Mouse (Mus musculus): Measurements from ENCODE around the gene Xpc.
A peak's percentile ranks its signal among the peaks of the same experiment; 100 is the strongest.

Gene Xpc

DNA sequence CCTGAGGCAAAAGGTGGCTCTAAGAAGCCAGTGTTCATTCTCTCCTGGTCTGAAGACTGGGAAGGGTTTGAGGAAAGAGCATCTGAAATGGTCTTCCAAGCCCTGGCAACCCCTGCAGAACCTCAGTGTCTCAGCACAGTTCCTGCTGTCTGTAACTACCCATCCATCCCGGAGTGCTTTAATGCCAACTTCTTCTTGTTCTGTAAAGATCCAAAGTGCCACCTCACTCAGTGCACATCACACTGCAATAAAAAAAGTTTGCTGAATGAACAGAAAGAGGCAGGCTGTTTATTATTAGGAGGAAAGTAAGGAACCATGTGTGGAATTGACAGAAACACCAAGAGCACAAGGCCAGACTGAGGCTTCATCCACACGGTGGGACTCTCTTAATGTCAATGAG is 45.0 kb downstream of the Xpc start:
- no peak for DNase-seq

GRCm38 (mm10) chr6:91467106-91467505 is 48.6 kb downstream of the Xpc start:
- DNase-seq: no peak

DNA sequence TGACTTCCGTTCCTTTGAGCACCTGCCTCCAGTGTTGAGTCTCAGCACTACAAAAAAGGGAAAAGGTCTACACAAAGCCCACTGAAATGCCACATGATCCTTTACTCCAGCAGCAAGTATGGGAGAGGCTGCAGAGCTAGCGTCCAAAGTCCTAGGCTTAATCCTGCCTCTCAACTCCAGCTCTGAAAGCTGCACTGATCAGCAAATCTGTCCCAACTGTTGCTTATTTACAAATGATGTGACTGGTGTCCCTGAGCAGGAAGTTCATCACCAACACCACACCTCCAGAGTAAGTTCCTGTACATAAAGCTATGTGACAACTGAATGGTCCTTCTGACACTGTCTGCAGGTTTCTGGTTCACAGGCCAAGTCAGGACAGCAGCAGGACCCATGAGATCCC is 49.9 kb downstream of the Xpc start:
- no peak for DNase-seq

GRCm38 (mm10) chr6:91459471-91459870 is 56.2 kb downstream of the Xpc start:
- DNase-seq: no peak

DNA sequence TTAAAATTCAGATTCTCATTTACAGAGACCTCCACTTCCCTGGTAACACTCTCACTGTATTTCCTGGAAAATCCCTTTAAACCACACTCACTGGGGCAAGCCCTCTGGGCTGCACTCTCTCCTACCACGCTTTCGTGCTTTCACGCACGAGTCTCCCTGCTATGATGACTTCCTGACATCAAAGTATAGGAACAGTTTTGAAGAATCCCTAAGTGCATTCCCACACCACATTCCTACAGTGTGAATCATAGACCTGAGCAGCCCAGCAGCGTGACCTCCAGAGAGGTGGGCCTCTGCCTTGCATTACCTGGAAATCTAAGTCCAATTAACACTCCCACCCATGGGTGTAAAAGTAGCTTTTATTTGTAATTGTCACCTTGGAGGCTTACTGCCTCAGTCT is 61.1 kb downstream of the Xpc start:
- DNase-seq: no peak

- DNase-seq: no peak
These were observed 63.6 kb downstream of the Xpc start for GRCm38 (mm10) chr6:91452056-91452455.

- no peak for DNase-seq
These were observed 66.0 kb downstream of the Xpc start for GRCm38 (mm10) chr6:91449472-91450225.

DNA sequence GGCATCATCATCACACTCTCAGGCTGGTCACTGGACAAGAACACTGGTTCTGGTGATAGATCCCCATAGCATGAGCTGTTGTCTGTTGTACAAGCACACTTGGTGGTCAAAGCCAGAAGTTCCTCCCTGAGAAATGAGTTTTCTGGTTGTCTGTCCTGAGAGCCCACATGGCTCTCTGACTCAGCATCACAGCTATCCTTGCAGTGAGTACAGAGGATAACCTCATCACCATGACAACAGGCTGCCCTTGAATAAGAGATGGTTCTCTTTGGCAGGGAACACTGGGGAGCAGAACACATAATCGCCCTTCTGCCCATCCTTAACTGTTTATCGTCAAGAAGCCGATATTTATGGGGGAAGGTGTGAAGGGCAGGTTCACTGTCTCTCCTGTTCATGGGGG is 70.4 kb downstream of the Xpc start:
- DNase-seq: no peak

DNA sequence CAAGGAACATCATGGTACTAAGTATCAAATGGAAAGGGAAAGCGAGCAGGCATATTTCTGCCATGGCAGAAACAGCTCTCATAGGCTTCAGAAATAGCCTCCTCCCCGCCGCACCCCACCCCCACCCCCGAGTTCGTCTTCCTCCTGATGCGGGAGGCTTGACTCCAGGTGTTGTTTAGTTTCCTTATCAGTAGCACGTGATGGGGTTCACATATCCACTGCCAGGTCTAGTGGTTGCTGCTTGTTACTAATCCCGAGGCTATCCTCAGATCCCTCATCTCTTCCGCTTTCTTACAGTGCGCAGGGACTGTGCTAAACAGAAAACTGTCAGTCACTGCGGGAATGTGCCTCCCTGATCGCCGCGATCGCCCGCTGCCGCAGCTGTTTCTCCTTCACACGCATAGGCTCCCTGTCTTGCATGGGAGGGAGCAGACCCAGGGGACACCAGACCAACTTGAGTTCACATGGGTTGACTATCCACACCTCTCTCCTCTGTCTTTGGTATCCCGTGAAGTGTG is 74.5 kb downstream of the Xpc start:
- DNase-seq: no peak

DNA sequence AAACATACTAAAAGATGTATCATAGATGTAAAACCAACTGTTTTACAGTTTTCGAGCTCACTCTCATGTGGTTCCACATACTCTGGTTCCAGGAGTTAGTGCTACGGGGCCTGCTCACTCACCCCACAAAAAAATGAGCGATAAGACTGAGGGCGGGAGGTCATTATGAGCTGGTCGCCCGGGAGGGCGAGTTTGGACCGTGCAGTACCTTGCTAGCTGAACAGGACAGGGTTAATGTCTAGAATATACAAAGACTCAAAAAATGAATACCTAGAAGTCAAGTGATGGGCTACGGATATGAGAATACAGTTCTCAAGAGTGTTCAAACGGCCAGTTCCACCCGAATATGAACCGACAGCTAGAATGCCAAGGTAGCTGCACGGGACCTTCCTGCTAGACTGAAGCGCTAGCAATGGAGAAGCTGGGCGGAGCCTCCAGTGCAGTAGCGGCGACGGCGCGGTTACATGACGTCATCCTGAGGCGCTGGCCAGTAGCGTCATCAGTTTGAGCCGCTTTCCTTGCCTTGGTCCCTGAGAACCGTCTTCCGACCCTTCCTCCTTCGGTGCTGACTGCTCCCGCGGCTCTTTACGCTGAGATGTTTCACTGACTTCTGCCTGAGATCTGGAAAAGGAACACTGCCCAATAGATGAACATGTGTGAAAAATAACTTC is 75.1 kb downstream of the Xpc start:
- peak; percentile 96 for DNase-seq
